In genomic region chr9:10618036-10618435, GRCm38 (mm10) we compare ENCODE assay signal across 17 mouse cellular contexts.
A peak's percentile ranks its signal among the peaks of the same experiment; 100 is the strongest.
DNase-seq lines count a peak whose midpoint lies in the region; ATAC-seq lines count a peak whose summit lies in the region.
"Had no signal": no experiment of that assay in that cellular context is flagged by ENCODE, and none has a peak within 500 bp of the region (broad histone marks: within the 10 kb centered on the region; RNA-seq: fewer than 3 reads in every experiment).

No protein-coding gene starts in this region.

- H3K4me1 ChIP-seq in hindbrain, embryonic 16.5 days (ENCODE audit: control insufficient read depth, insufficient read depth, low read depth, low read length) = no peaks in the 10 kb centered on the region
- no peaks in the 10 kb centered on the region for H3K4me1 ChIP-seq in hindbrain, embryonic 14.5 days (replicated peaks; ENCODE audit: control insufficient read depth, insufficient read depth, low read length)
- H3K4me1 ChIP-seq: heart, embryonic 13.5 days; limb, embryonic 10.5 days; midbrain, embryonic 12.5 days had no signal

- no peak overlapping the region for H3K9ac ChIP-seq in hindbrain, embryonic 16.5 days (ENCODE audit: low read depth, low read length)
- no peak overlapping the region for H3K9ac ChIP-seq in hindbrain, embryonic 14.5 days
- H3K9ac ChIP-seq: heart, embryonic 13.5 days; liver, postnatal 0 days; midbrain, embryonic 12.5 days had no signal

- H3K27me3 ChIP-seq in hindbrain, embryonic 16.5 days (replicated peaks; ENCODE audit: control insufficient read depth, insufficient read depth, low read length) = no peaks in the 10 kb centered on the region
- no peaks in the 10 kb centered on the region for H3K27me3 ChIP-seq in hindbrain, embryonic 14.5 days (ENCODE audit: control insufficient read depth, insufficient read depth, low read length)
- H3K27me3 ChIP-seq: heart, embryonic 13.5 days; midbrain, embryonic 12.5 days had no signal

- no peak overlapping the region for H3K4me3 ChIP-seq in hindbrain, embryonic 16.5 days (ENCODE audit: low read length)
- H3K4me3 ChIP-seq in hindbrain, embryonic 14.5 days (replicated peaks; ENCODE audit: low read length) = no peak overlapping the region
- H3K4me3 ChIP-seq: heart, embryonic 13.5 days; limb, embryonic 10.5 days; midbrain, embryonic 12.5 days had no signal

- 77% methylated on average over 5 of the region's 5 CpGs for WGBS in hindbrain, embryonic 16.5 days
- 81% methylated on average over 5 of the region's 5 CpGs for WGBS in hindbrain, embryonic 14.5 days

- H3K27ac ChIP-seq in hindbrain, embryonic 16.5 days (ENCODE audit: low read depth, low read length) = no peak overlapping the region
- H3K27ac ChIP-seq in hindbrain, embryonic 14.5 days = no peak overlapping the region
- H3K27ac ChIP-seq: heart, embryonic 13.5 days; limb, embryonic 10.5 days; midbrain, embryonic 12.5 days had no signal

- ATAC-seq in hindbrain, embryonic 16.5 days = peak; percentile 83
- ATAC-seq in hindbrain, embryonic 14.5 days (ENCODE audit: low FRiP score) = no peak
- ATAC-seq in cerebellum, adult (ENCODE audit: insufficient number of reproducible peaks, low FRiP score, low TSS enrichment) = peak; percentile 91
- ATAC-seq in activated CD4-positive, CD25-positive, alpha-beta regulatory T cell, adult 4 months = no peak
- ATAC-seq: liver, postnatal 0 days had no signal

- no peaks in the 10 kb centered on the region for H3K9me3 ChIP-seq in hindbrain, embryonic 16.5 days (ENCODE audit: control insufficient read depth, low read length)
- H3K9me3 ChIP-seq in hindbrain, embryonic 14.5 days (ENCODE audit: control insufficient read depth, low read length) = no peaks in the 10 kb centered on the region
- H3K9me3 ChIP-seq: heart, embryonic 13.5 days; limb, embryonic 10.5 days; midbrain, embryonic 12.5 days had no signal

- no peak for DNase-seq in hindbrain, embryonic 14.5 days (ENCODE audit: low spot score)
- DNase-seq in cerebellum, adult 18-20 months = peak; percentile 79 to 83
- DNase-seq in cerebellum, postnatal 25 days = peak; percentile 91 to 94
- no peak for DNase-seq in thymus, postnatal 10 days (ENCODE audit: low spot score in 2 of 2)
- DNase-seq: adrenal gland, postnatal 10 days; heart, adult 11 months; kidney, adult 2 months; kidney, postnatal 10 days; layer of hippocampus, postnatal 36 days; liver, postnatal 0 days; lung, postnatal 10 days had no signal

- H3K36me3 ChIP-seq in hindbrain, embryonic 16.5 days (ENCODE audit: control insufficient read depth, insufficient read depth, low read length) = no peaks in the 10 kb centered on the region
- H3K36me3 ChIP-seq in hindbrain, embryonic 14.5 days (replicated peaks; ENCODE audit: control insufficient read depth, insufficient read depth) = no peaks in the 10 kb centered on the region
- H3K36me3 ChIP-seq: heart, embryonic 13.5 days; limb, embryonic 10.5 days; midbrain, embryonic 12.5 days had no signal

- H3K4me2 ChIP-seq in hindbrain, embryonic 16.5 days (ENCODE audit: low read length) = no peak overlapping the region
- no peak overlapping the region for H3K4me2 ChIP-seq in hindbrain, embryonic 14.5 days (replicated peaks)
- H3K4me2 ChIP-seq: heart, embryonic 13.5 days; midbrain, embryonic 12.5 days had no signal

Comparison
In these comparisons a context has a peak if more than half of its experiments do, and no peak if none do; other contexts are left out.
1. ATAC-seq: peak in hindbrain, embryonic 16.5 days (single experiment) and cerebellum, adult (single experiment); none in hindbrain, embryonic 14.5 days (single experiment) and activated CD4-positive, CD25-positive, alpha-beta regulatory T cell, adult 4 months (single experiment).
2. DNase-seq: peak in cerebellum, adult 18-20 months (2 of 2) and cerebellum, postnatal 25 days (2 of 2); none in hindbrain, embryonic 14.5 days (single experiment) and thymus, postnatal 10 days (0 of 2).